Mouse (Mus musculus): ENCODE data around the gene Nrcam.
A peak's percentile ranks its signal among the peaks of the same experiment; 100 is the strongest.

Nrcam gene

GRCm38 (mm10) chr12:44371076-44371710 is 42.5 kb downstream of the Nrcam start:
- no peak for DNase-seq

- no peak for DNase-seq
These were observed 47.3 kb downstream of the Nrcam start for GRCm38 (mm10) chr12:44375956-44376355.

GRCm38 (mm10) chr12:44378431-44379161 is 49.9 kb downstream of the Nrcam start:
- peak; percentile 30 for DNase-seq

GRCm38 (mm10) chr12:44380805-44381204 is 52.1 kb downstream of the Nrcam start:
- DNase-seq: peak; percentile 89

GRCm38 (mm10) chr12:44386398-44386797 is 57.7 kb downstream of the Nrcam start:
- DNase-seq: no peak

- no peak for DNase-seq
These were observed 59.5 kb downstream of the Nrcam start for GRCm38 (mm10) chr12:44388220-44388619.

- DNase-seq: no peak
These were observed 61.9 kb downstream of the Nrcam start for GRCm38 (mm10) chr12:44390391-44391137.

GRCm38 (mm10) chr12:44394901-44395300 is 66.2 kb downstream of the Nrcam start:
- DNase-seq: no peak

GRCm38 (mm10) chr12:44397782-44398181 is 69.1 kb downstream of the Nrcam start:
- peak; percentile 25 for DNase-seq

- no peak for DNase-seq
These were observed 73.4 kb downstream of the Nrcam start for GRCm38 (mm10) chr12:44402134-44402533.

GRCm38 (mm10) chr12:44403270-44403669 is 74.6 kb downstream of the Nrcam start:
- DNase-seq: no peak

GRCm38 (mm10) chr12:44403731-44404424 is 75.2 kb downstream of the Nrcam start:
- no peak for DNase-seq

- peak; percentile 85 for DNase-seq
These were observed 81.1 kb downstream of the Nrcam start for GRCm38 (mm10) chr12:44409786-44410185.

- DNase-seq: no peak
These were observed 82.3 kb downstream of the Nrcam start for GRCm38 (mm10) chr12:44411031-44411430.

GRCm38 (mm10) chr12:44422154-44422866 is 93.6 kb downstream of the Nrcam start:
- DNase-seq: no peak

GRCm38 (mm10) chr12:44422867-44423255 is 94.2 kb downstream of the Nrcam start:
- no peak for DNase-seq

- DNase-seq: no peak
These were observed 95.3 kb downstream of the Nrcam start for GRCm38 (mm10) chr12:44424011-44424410.

- DNase-seq: no peak
These were observed 96.4 kb downstream of the Nrcam start for GRCm38 (mm10) chr12:44425040-44425439.

- DNase-seq: no peak
These were observed 101.7 kb downstream of the Nrcam start for GRCm38 (mm10) chr12:44430335-44430734.

- DNase-seq: peak; percentile 79
These were observed 102.3 kb downstream of the Nrcam start for GRCm38 (mm10) chr12:44430996-44431395.

- DNase-seq: no peak
These were observed 104.0 kb downstream of the Nrcam start for GRCm38 (mm10) chr12:44432727-44433126.

GRCm38 (mm10) chr12:44437046-44437827 is 108.6 kb downstream of the Nrcam start:
- no peak for DNase-seq

Data from right cerebral cortex, adult 18-20 months (tissue).